Mouse (Mus musculus) heart, adult 11 months (tissue): ENCODE data around the gene Clcn1.

Experiments used
- DNase-seq: peaks from one replicate; pipeline ENCODE4 v3.0.0; 2022

Clcn1 gene

DNA sequence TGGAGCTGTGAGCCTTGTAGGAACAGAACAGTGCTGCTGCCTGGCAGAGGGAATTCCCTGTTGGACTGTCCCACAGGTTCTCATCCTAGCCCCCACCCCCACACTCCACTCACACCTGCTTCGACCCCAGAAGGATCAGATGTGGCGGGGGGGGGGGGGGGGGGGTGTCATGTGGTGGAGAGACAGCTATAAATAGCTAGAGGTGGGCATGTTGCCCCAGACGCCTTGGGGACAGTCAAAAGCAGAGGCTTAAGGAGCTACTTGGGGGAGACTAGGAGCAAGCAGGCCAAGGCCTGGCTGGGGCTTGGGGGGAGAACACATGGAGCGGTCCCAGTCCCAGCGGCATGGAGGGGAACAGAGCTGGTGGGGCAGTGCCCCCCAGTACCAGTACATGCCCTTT, at the start of gene Clcn1:
Gene Clcn1 (plus strand): TSS at position 238 of the 400 bp plus-strand sequence.
- no peak for DNase-seq

GRCm38 (mm10) chr6:42237276-42237805, 49.1 kb upstream of the Clcn1 start:
- no peak for DNase-seq

DNA sequence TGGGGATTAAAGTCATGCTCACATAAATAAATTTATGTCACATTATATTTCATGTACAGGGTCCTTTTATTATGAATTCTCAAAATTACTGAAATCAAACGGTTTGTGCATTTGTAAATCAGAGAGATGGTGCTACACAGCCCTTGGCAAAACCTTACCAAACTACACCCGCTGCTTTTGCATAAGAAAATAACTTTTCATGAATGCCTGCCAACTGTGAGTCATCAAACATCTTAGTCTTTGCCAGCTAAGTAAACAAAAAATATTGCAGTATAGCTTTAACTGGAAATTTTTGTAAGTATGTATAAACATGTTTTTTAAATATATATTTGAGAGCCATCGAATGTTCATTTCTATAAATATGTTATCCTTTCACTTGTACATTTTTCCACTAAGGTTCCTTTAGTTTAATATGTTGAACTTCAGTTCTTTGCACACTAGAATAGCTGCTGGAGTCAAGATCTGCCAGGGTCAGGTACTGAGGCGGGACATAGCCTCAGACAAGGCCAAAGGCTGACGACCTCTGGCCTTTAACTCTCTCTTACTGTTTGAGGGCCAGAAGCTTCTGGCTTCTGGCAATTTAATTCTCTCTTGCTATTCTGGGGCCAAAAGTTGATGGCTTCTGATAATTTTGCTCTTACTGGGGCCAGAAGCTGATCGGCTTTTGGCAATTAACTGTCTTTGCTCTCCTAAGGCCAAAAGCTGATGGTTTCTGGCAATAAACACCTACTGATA, 45.0 kb upstream of the Clcn1 start:
- peak; percentile 66 for DNase-seq

DNA sequence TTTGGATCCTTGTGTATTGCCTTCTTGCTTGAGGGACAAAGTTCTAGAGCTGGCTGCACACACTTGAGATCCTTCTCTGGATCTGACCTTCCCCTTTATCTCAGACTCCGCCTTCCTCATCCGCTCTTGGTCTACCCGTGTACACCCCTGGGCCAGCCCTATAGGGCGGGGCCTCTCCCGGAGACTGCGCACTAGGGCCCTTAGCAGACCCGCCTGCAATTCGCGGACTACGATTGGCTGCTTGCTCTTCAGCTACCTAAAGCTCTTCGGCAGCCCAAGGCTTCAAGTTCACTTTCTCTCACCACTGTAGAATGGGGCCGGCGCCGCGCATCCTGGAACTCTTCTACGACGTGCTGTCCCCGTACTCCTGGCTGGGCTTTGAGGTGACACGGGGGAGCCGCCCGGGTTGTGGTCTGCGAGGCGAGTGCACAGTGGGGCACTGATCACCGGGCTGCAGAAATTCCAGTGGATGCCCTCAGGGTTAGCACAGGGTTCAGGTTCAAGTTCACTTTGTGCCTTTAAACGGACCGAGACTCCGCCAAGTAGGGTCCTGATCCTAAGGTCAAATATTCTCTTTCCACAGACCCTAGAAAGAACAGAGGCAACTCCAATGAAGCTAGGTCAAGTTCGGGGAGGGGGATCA, 40.7 kb upstream of the Clcn1 start, which contains the start of gene Gstk1:
Gene Gstk1 (plus strand): TSS at position 225 of the 643 bp plus-strand sequence.
- DNase-seq: peak; percentile 99

- DNase-seq: peak; percentile 85
Observed at GRCm38 (mm10) chr6:42247173-42247572, 39.3 kb upstream of the Clcn1 start.

- DNase-seq: peak; percentile 16
Observed at GRCm38 (mm10) chr6:42247981-42248380, 38.5 kb upstream of the Clcn1 start.

GRCm38 (mm10) chr6:42251791-42252190, 34.7 kb upstream of the Clcn1 start:
- DNase-seq: no peak

GRCm38 (mm10) chr6:42253103-42253502, 33.4 kb upstream of the Clcn1 start:
- DNase-seq: no peak

GRCm38 (mm10) chr6:42257303-42257863, 29.1 kb upstream of the Clcn1 start:
- DNase-seq: peak; percentile 93

GRCm38 (mm10) chr6:42260430-42260829, 26.1 kb upstream of the Clcn1 start:
- no peak for DNase-seq

DNA sequence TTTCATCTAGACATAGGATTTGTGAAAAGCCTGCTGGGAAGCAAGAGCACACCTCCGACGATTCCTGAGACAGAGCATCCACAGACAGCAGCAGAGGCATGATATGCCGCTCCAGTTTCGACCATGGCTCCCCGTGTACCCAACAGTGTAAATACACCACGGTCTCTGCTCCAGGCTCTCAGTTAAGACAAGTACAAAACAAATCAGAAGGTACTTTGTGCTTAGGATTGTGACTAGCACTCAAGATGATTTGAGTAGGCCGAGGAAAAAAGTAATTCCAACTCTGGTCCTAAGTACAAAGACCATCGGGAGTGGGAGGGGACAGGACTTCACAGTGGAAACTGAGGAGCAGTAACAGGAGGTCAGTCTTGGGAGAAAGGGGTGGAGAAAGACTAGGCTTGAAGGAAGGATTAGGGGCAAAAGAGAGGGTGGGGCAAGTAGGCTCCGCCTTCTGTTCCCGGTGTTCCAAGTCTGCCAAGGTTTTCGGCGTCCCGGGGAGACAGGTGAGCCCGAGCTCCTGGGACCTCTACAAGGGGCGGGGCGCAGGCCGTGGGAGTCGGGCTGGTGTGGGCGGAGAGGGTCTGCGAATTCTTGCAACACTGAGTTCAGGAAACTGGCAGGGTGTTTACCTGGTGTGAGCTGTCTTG, 24.8 kb upstream of the Clcn1 start, which contains the start of gene Tmem139:
Gene Tmem139 (plus strand): TSS at position 447 of the 647 bp plus-strand sequence.
- DNase-seq: no peak

DNA sequence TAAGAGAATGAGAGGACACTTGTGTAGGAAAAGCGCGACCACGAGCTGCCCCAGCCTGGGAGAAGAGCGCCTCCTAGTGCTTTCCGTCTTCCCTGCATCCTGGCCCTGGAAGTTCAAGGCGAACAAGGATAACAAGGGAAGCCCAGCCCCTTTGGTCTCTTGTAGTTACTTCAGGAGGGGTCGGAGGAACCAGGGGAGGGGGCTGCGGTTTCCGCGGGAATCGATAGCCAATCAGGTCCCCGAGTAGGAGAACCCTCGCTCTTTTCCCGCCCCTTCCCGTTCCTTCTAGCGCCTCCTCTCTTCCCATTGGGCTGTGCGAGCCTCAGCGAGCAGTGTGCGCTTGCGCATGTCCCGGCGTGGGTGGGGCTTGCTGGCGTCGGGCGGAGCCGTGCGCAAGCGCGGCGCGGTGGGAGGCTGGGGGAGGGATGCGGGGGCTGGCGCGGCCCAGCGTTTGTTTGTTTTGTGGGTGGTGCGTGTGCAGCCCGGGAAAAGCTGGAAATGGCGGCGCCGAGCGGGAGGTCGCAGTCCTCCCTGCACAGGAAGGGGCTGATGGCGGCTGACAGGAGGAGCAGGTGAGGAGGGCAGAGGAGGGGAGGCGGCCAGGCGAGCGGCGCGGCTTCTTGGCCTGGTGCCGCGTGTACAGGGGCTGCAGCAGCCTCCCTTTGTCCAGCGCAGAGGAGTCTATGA, 21.7 kb upstream of the Clcn1 start, which contains the start of gene Casp2:
Gene Casp2 (plus strand): TSS at position 360 of the 687 bp plus-strand sequence.
- DNase-seq: peak; percentile 100

- DNase-seq: peak; percentile 91
Observed at GRCm38 (mm10) chr6:42265391-42266330, 20.8 kb upstream of the Clcn1 start.

- no peak for DNase-seq
Observed at GRCm38 (mm10) chr6:42270817-42271216, 15.7 kb upstream of the Clcn1 start.

DNA sequence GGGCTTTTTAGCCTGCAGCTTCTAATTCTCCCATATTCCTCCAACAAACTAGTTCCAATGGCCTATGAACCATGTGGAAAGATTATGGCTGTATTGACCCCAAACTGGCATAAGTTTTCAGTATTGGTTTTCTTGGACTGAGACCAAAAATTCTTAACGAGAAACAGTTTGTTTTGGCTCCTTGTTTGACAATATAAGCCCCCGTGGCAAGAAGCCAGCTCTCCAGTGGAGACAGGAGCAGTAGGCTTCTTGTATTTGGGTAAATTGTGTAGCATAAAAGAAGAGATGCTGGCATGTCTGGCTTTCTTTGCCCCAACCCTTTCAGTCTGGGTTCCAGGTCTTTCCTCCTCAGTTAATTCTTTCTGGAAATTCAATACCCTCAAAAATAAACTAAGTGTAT, 10.3 kb upstream of the Clcn1 start:
- DNase-seq: peak; percentile 70

- DNase-seq: no peak
Observed at GRCm38 (mm10) chr6:42282865-42283528, 3.5 kb upstream of the Clcn1 start.

- DNase-seq: no peak
Observed at GRCm38 (mm10) chr6:42287562-42287961, 1.1 kb downstream of the Clcn1 start.

GRCm38 (mm10) chr6:42293327-42293726, 6.8 kb downstream of the Clcn1 start:
- DNase-seq: no peak

- DNase-seq: no peak
Observed at GRCm38 (mm10) chr6:42295549-42296094, 9.1 kb downstream of the Clcn1 start.

DNA sequence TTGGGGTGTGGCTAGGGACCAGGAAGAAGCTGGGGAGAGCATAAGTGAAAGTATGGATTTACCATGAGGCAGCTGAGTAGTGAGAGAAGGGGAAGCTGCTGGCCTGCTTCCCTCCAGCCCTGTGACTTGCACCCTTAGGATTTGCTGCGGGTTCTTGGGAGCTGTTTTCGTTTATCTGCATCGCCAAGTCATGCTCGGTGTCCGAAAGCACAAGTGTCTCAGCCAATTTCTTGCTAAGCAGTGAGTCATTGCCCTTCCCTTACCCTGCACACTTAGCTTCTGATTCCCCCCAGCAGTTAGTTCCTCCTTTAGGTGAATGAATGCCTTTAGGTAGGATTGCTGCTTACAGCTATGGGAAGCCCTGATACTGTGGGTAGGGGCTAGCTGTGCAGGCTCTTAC, 12.9 kb downstream of the Clcn1 start:
- no peak for DNase-seq
